Comparison of ENCODE assay signal across 9 mouse cellular contexts in the genomic region with DNA sequence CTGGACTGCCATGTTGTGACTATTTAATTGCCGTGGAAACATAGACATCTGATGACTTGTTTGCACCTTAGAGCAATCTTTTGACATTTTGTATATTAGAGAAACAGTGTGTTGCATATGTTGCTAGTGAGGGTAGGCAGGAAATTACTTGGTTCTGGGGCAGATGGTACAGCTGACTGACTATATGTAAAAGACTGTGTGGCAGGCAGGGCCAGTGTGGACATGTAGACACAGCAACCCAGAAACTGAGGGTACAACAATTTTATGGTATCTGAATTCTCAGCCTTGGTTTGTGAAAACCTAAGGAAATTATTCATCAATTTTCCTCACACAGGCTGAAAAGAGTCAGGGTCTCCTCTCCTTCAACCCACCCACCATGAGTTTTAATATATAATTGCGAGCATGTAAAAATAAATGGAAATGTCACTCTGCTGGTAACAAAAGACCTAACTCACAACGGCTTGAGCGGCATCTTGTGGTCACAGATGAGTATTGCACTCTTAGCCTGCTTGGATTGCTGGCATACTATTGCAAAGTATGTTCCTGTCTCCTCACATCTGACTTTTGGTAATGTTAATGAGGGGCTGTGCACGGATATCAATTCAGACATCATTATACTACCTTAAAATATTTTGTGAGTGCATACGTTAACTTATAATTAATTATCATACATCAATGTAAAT.
DNase-seq lines count a peak whose midpoint lies in the region; ATAC-seq and TF ChIP-seq lines count a peak whose summit lies in the region.
"Had no signal": no experiment of that assay in that cellular context is flagged by ENCODE, and none has a peak within 500 bp of the region (broad histone marks: within the 10 kb centered on the region; RNA-seq: fewer than 3 reads in every experiment).

No protein-coding gene starts in this region.

- H3K4me3 ChIP-seq in forebrain, embryonic 14.5 days (ENCODE audit: low read depth, low read length), result no peak overlapping the region
- H3K4me3 ChIP-seq in kidney, adult 2 months (ENCODE audit: insufficient read depth, low read depth, low read length), result no peak overlapping the region
- H3K4me3 ChIP-seq in limb, embryonic 10.5 days, result no peak overlapping the region
- H3K4me3 ChIP-seq in neural tube, embryonic 14.5 days (ENCODE audit: low read depth, low read length), result no peak overlapping the region
- H3K4me3 ChIP-seq: erythroblast, embryonic 14.5 days had no signal

- H3K36me3 ChIP-seq in forebrain, embryonic 14.5 days (ENCODE audit: control insufficient read depth, insufficient read depth, low read length), result no peaks in the 10 kb centered on the region
- no peaks in the 10 kb centered on the region for H3K36me3 ChIP-seq in kidney, adult 2 months (ENCODE audit: control insufficient read depth, insufficient read depth, low read length)
- no peaks in the 10 kb centered on the region for H3K36me3 ChIP-seq in limb, embryonic 10.5 days
- H3K36me3 ChIP-seq in neural tube, embryonic 14.5 days (ENCODE audit: control insufficient read depth, insufficient read depth, low read length), result no peaks in the 10 kb centered on the region

- peak; percentile 69 for TF ChIP-seq CTCF in kidney, adult 2 months (conservative IDR thresholded peaks at IDR 0.05; ENCODE audit: insufficient read depth, insufficient read length, low read depth, low read length)

- no peak overlapping the region for H3K27ac ChIP-seq in forebrain, embryonic 14.5 days (ENCODE audit: low read depth, low read length)
- H3K27ac ChIP-seq in kidney, adult 2 months (ENCODE audit: insufficient read depth, low read depth, low read length), result no peak overlapping the region
- no peak overlapping the region for H3K27ac ChIP-seq in limb, embryonic 10.5 days
- H3K27ac ChIP-seq in neural tube, embryonic 14.5 days (ENCODE audit: low read depth, low read length), result no peak overlapping the region

- H3K4me2 ChIP-seq in forebrain, embryonic 14.5 days (ENCODE audit: low read length), result no peak overlapping the region
- no peak overlapping the region for H3K4me2 ChIP-seq in neural tube, embryonic 14.5 days (ENCODE audit: low read depth, low read length)

- H3K27me3 ChIP-seq in forebrain, embryonic 14.5 days (replicated peaks; ENCODE audit: control insufficient read depth, insufficient read depth, low read length), result no peaks in the 10 kb centered on the region
- H3K27me3 ChIP-seq in kidney, adult 2 months (replicated peaks; ENCODE audit: control insufficient read depth, insufficient read depth, low read length), result no peaks in the 10 kb centered on the region
- peaks cover 43% of the 10 kb centered on the region for H3K27me3 ChIP-seq in limb, embryonic 10.5 days (ENCODE audit: low read depth, poor library complexity, severe bottlenecking)
- no peaks in the 10 kb centered on the region for H3K27me3 ChIP-seq in neural tube, embryonic 14.5 days (ENCODE audit: control insufficient read depth, insufficient read depth, low read length)

- peak; percentile 2 for DNase-seq in ovary, postnatal 10 days (ENCODE audit: low spot score)
- DNase-seq in ovary, adult 18-20 months (ENCODE audit: low spot score), result no peak
- peak; percentile 15 for DNase-seq in c-Kit-positive CD71-positive TER-119-negative erythroid progenitor cells, embryonic 14.5 days (ENCODE audit: low read depth)
- peak; percentile 91 for DNase-seq in forebrain, embryonic 14.5 days (ENCODE audit: low spot score)
- DNase-seq in kidney, adult 2 months, result peak; percentile 44
- DNase-seq in limb, embryonic 10.5 days (ENCODE audit: low spot score), result peak; percentile 64
- peak; percentile 26 to 60 for DNase-seq in urinary bladder, postnatal 4 days (ENCODE audit: low spot score in 2 of 2)

- peaks cover 16% of the 10 kb centered on the region for H3K4me1 ChIP-seq in forebrain, embryonic 14.5 days (ENCODE audit: control insufficient read depth, insufficient read depth, low read length)
- no peaks in the 10 kb centered on the region for H3K4me1 ChIP-seq in kidney, adult 2 months (ENCODE audit: control insufficient read depth, insufficient read depth, low read length)
- H3K4me1 ChIP-seq in limb, embryonic 10.5 days, result peaks cover 17% of the 10 kb centered on the region
- H3K4me1 ChIP-seq in neural tube, embryonic 14.5 days (ENCODE audit: control insufficient read depth, insufficient read depth, low read length), result no peaks in the 10 kb centered on the region

- TF ChIP-seq POLR2A in kidney, adult 2 months (IDR thresholded peaks at IDR 0.05; ENCODE audit: low read depth, low read length), result no peak

- ATAC-seq in forebrain, embryonic 14.5 days, result peak; percentile 32; the same call in 1 of the 2 replicates
- peak; percentile 18; the same call in 1 of the 2 replicates for ATAC-seq in neural tube, embryonic 14.5 days (ENCODE audit: low read depth)

- H3K9ac ChIP-seq in forebrain, embryonic 14.5 days (ENCODE audit: low read length), result no peak overlapping the region
- no peak overlapping the region for H3K9ac ChIP-seq in neural tube, embryonic 14.5 days (replicated peaks; ENCODE audit: low read depth, low read length)

- WGBS in forebrain, embryonic 14.5 days, result 11% methylated on average over 6 of the region's 6 CpGs
- WGBS in kidney, adult 2 months, result 18% methylated on average over 6 of the region's 6 CpGs
- 22% methylated on average over 6 of the region's 6 CpGs for WGBS in limb, embryonic 10.5 days
- 15% methylated on average over 6 of the region's 6 CpGs for WGBS in neural tube, embryonic 14.5 days

- H3K9me3 ChIP-seq in forebrain, embryonic 14.5 days (replicated peaks; ENCODE audit: control insufficient read depth, low read length), result no peaks in the 10 kb centered on the region
- no peaks in the 10 kb centered on the region for H3K9me3 ChIP-seq in limb, embryonic 10.5 days (replicated peaks)
- no peaks in the 10 kb centered on the region for H3K9me3 ChIP-seq in neural tube, embryonic 14.5 days (ENCODE audit: control insufficient read depth, low read length)
